Mouse (Mus musculus) small intestine, adult 2 months (tissue): ENCODE measurements around the gene Tnik.

Experiments used
- CTCF ChIP-seq: fragments of 200-500 bp; IDR thresholded peaks from 2 replicates; pipeline ENCODE4 v1.5.1; 2012; ENCODE audit warnings: low read depth, mild to moderate bottlenecking, control low read depth, inconsistent platforms, low read length, moderate library complexity, mixed read lengths; ENCODE audit not compliant: insufficient replicate concordance, insufficient read length; ENCODE audit errors: extremely low read depth
- POLR2A ChIP-seq: fragments of 200-500 bp; IDR thresholded peaks from 2 replicates; pipeline ENCODE4 v1.6.1; 2012; ENCODE audit warnings: low read depth, mild to moderate bottlenecking, control low read depth, inconsistent platforms, low read length, moderate library complexity

DNA sequence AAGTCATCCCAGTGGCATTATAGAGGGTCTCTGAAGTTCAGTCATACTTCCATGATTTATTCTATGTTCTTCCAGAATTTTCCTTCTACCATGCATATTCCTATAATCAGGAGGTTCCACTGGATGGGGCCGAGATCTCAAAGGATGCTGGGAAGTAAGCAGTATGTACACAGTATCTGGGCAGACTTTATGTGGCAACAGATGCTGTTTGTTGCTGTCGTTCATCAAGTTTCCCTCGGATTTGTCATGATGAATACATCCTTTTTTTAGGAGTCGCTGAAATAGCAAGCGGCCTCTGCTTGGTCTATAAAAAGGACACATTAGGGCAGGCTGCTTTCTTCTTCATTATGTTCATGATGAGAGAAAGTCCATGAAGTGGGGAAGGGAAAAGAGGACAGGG is 349.3 kb downstream of the Tnik start:
- TF ChIP-seq CTCF (no peak), POLR2A (no peak)
